Mouse (Mus musculus) ZHBTc4 (cell line): ENCODE data around the gene Mybph.

ENCODE experiments used
- DNase-seq: peaks from one replicate; pipeline ENCODE4 v3.0.0-alpha.2; 2011; ENCODE audit warnings: low read depth, low spot score

Gene Mybph

GRCm38 (mm10) chr1:134184089-134184488 lies 9.2 kb upstream of the Mybph start:
- DNase-seq: no peak

GRCm38 (mm10) chr1:134188217-134188616 lies 5.0 kb upstream of the Mybph start:
- DNase-seq: no peak

GRCm38 (mm10) chr1:134188989-134189729 lies 4.1 kb upstream of the Mybph start:
- DNase-seq: peak; percentile 99

GRCm38 (mm10) chr1:134191192-134191591 lies 2.1 kb upstream of the Mybph start:
- no peak for DNase-seq

GRCm38 (mm10) chr1:134192024-134192423 lies 1.2 kb upstream of the Mybph start:
- DNase-seq: no peak

- DNase-seq: no peak
These were observed 488 bp downstream of the Mybph start for GRCm38 (mm10) chr1:134193674-134194197.

- peak; percentile 59 for DNase-seq
These were observed 1.2 kb downstream of the Mybph start for GRCm38 (mm10) chr1:134194298-134195022.

- DNase-seq: no peak
These were observed 1.9 kb downstream of the Mybph start for GRCm38 (mm10) chr1:134195117-134195516.

- no peak for DNase-seq
These were observed 2.3 kb downstream of the Mybph start for GRCm38 (mm10) chr1:134195571-134195970.

- DNase-seq: no peak
These were observed 2.7 kb downstream of the Mybph start for GRCm38 (mm10) chr1:134195979-134196378.

GRCm38 (mm10) chr1:134196386-134196785 lies 3.1 kb downstream of the Mybph start:
- DNase-seq: peak; percentile 84

GRCm38 (mm10) chr1:134197325-134197982 lies 4.2 kb downstream of the Mybph start:
- DNase-seq: no peak

- DNase-seq: no peak
These were observed 5.1 kb downstream of the Mybph start for GRCm38 (mm10) chr1:134198197-134198995.

- no peak for DNase-seq
These were observed 7.2 kb downstream of the Mybph start for GRCm38 (mm10) chr1:134200481-134200880.

- DNase-seq: no peak
These were observed 7.9 kb downstream of the Mybph start for GRCm38 (mm10) chr1:134200998-134201686.

- peak; percentile 91 for DNase-seq
These were observed 8.6 kb downstream of the Mybph start for GRCm38 (mm10) chr1:134201751-134202420.

- DNase-seq: no peak
These were observed 11.0 kb downstream of the Mybph start for GRCm38 (mm10) chr1:134204230-134204629.

- DNase-seq: no peak
These were observed 12.2 kb downstream of the Mybph start for GRCm38 (mm10) chr1:134205296-134206018.

- no peak for DNase-seq
These were observed 12.8 kb downstream of the Mybph start for GRCm38 (mm10) chr1:134206085-134206484.
